Mouse (Mus musculus): ENCODE data around the gene Lamp1. TPM values are rescaled to one million over a fixed set of nuclear protein-coding genes. Genes with fewer than 3 reads are reported as not detected.

The Lamp1 gene
- polyA plus RNA-seq, 1 experiment from 2014 or later, result 215 TPM

GRCm38 (mm10) chr8:13200301-13201012 lies 41.5 kb downstream of the Lamp1 start, which contains the start of gene Grtp1:
Gene Grtp1, minus strand, starts transcription at chr8:13200620.
- peak; percentile 36 for DNase-seq (ENCODE audit: low spot score)

GRCm38 (mm10) chr8:13201013-13201334 lies 42.0 kb downstream of the Lamp1 start:
- DNase-seq (ENCODE audit: low spot score), result no peak

DNA sequence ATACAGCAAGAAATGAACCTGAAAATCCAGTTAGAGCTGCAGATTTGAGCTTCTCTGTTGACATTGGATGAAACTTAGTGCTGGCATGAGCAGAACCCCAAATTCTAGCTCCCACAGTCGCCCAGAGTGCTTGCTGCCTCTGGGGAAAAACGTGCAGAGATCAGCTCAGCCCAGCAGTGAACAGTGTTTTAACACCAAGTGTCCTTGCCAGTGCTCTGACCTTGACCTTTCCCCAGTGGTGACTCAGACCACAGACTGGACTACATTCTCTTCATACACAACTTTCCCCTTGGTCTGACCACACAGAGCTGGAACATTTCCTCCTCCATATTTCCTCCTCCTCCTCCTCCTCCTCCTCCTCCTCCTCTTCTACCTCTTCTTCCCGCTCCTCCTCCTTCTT lies 43.1 kb downstream of the Lamp1 start:
- DNase-seq (ENCODE audit: low spot score), result no peak

DNA sequence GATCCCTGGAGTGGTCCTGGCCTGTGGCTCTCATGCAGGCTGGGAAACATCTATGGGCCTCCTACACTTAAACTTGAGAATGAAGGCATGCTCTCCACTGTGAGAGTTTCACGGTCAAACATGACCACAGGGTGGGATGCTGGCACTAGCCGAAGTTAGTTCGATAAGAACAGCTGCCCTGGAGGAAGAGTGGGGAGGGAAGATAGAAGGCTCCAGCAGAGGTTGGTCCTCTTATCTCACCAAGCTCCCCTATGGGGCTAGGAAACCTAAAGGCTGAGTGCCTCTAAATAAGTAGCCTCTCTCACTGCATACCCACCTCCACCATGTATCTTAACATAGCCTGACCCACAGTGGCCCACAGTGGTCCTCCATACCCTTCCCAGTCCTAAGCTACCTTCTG lies 43.8 kb downstream of the Lamp1 start:
- DNase-seq (ENCODE audit: low spot score), result no peak

DNA sequence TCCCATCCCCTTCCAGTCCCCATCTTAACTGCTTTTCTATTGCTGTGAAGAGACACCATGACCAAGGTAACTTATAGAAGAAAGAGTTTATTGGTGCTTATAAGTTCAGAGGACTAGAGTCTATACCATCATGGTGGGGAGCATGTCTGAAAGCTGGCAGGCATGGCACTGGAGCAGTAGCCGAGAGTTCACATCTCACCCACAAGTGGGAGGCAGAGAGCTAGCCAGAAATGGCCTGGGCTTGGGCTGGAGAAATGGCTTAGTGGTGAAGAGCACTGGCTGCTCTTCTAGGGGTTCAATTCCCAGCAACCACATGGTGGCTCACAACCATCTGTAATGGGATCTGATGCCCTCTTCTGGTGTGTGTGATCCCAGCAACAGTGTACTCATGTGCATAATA lies 44.5 kb downstream of the Lamp1 start:
- DNase-seq (ENCODE audit: low spot score), result peak; percentile 28

GRCm38 (mm10) chr8:13204371-13205140 lies 45.6 kb downstream of the Lamp1 start:
- no peak for DNase-seq (ENCODE audit: low spot score)

DNA sequence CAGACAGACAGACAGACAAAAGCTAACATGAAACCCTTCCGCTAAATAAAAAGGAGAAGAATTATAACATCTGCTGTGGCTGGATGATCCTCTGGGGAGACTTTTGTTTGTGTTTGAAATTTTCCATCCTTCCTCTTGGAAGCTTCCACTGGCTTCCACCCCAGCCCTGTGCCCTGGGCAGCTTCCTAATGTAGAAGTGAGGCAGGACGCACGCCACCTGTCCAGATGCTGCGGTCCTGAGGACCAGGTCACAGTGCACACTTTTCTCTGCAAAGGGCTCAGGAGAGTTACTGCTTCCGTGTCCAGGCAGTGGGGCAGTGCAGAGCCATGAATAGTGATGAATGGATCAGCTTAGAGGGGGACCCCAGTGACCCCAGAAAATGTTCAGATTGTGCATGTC lies 46.4 kb downstream of the Lamp1 start:
- DNase-seq (ENCODE audit: low spot score), result no peak

DNA sequence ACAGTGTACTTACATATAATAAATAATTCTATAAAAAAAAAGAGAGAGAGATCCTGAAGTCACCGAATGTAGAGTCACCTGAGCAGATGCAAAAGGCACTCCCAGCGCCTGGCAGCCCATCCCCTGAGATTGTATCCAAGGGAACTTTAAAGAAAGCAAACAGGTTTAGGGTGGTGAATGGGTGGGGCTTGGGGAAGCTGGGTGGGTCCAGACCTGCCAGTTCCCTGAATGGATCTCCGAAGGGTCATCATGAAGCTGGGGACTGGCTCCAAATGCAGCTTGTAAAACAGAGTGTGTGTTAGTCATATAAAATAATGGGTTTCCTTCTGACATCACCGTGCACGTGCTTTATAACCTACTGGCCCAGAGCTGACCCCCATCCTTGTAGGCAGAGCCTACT lies 47.3 kb downstream of the Lamp1 start:
- DNase-seq (ENCODE audit: low spot score), result no peak

DNA sequence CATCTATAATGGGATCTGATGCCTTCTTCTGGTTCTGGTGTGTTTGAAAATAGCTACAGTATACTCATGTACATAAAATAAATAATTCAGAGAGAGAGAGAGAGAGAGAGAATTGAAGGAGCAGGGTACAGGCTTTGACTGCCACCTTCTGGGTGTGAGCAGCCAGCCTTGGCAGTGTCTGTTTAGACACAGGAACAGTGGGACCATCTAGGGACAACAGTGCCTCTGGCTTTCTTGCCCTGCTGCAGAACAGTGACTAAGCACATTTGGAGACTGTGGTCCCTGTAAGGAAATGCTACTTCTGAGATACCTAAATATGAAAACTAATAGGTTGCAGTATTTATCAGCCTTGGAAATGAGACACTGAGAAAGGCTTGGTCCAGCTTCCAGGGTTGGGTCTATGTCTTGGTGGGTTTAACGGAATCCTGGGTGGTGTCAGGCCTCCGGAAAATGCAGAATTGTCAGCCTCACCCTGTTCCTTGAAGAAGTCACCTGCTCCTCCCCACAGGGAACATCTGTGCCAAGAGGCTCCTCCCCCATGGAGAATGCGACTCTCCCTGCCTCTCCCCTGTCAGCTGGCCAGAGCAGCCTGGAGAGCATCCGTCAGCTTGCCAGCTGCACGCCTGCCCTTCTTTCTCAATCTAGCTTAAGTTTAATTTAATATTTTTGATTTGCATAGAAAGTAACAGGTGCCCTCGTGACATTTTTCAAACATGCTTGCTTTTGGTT lies 49.8 kb downstream of the Lamp1 start:
- DNase-seq (ENCODE audit: low spot score), result no peak

DNA sequence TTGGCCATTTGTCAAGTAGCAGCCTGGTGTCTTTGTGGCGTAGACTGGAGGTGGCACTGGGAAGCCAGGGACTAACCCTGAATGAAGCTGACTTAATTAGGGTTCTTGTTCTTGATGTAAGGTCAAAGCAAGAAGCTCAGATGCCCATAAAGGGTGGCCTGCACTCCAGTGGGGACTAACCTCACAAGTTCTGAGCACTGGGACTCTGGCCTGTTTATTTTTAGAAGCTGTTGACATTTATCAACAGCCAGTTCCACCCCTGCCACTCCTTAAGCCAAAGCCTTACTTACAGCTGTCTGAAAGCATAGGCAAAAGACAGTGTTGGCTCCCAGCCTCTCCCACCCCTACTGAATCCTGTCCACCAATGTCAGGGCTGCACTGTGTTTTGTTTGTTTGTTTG lies 50.8 kb downstream of the Lamp1 start:
- no peak for DNase-seq (ENCODE audit: low spot score)

DNA sequence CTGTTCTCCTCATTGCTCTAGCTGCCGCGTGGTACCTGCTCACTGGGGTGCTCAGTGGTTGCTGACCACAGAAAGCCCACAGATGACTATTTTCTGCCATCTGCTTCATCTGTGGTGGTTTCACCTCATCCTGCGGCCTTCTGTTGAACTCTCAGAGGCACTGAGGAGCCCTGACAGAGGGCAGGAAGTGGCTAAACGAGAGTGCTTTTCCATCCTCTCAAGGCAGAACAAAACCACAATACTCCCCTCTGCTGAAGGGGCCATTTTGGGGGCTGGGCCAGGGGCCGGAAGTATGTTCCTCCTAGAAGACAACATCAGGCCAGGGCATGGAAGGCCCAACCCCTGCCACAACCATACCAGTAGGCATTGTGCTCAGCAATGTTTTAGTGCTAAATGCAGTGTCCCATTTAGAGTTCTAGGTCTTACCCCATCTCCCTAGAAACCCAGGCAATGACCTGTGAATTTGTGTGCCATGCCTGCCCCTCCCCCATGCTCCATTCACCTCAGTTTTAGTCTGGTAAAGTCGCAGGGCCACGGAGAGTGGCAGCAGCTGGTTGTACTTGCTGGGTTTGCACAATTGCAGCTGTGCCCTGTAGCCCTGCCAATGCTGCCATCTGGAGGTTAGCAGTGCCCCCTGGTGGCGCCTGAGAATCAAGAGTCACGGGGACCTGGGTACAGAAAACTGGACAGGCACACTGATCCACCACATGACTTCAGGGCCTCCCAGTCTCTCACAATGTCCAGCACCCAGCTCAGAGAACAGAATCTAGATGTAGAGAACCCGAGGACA lies 54.7 kb downstream of the Lamp1 start:
- peak; percentile 94 for DNase-seq (ENCODE audit: low spot score)

- no peak for DNase-seq (ENCODE audit: low spot score)
Measured at GRCm38 (mm10) chr8:13216386-13216785, 57.4 kb downstream of the Lamp1 start.

DNA sequence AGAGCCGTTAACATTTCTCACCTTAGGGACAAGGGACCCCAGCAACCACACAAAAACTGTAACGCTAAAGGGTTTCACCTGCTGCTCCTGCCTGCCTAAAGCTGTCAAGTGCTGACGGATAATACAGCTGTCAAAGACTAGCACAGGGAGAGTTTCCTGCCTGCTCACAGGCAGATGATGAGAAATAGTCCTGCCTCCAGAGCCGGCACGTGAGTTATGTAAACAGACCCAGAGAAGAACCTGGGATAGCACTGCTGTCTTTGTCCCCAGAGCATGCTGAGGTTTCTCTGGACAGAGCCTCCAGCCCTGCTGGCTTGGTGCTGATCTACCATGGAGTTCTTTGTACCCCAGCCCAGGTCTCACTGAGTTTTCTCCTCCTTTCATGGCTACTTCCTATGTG lies 58.1 kb downstream of the Lamp1 start:
- DNase-seq (ENCODE audit: low spot score), result no peak

- no peak for DNase-seq (ENCODE audit: low spot score)
Measured at GRCm38 (mm10) chr8:13217986-13218385, 59.0 kb downstream of the Lamp1 start.

- DNase-seq (ENCODE audit: low spot score), result no peak
Measured at GRCm38 (mm10) chr8:13218441-13218840, 59.5 kb downstream of the Lamp1 start.

DNA sequence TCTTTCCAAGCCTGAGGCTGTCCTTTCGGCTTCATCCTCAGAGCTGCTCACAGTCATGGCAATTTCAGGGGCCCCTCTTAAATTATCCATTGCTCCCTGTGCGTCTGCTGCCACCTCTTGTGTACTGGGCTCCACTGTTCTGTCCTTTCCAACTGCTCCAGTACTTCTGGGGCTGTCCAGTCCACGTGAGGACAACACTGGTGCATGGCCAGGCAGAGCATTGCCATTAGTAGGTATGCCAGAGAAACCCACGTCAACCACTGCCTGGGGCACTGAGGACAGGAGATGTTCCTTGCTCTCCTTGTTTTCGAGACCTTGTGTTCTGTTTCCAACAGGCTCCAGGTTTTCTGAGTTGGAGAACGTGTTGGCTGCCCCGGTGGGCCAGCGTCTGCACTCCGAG lies 65.5 kb downstream of the Lamp1 start:
- DNase-seq (ENCODE audit: low spot score), result no peak

MicroRNAs encoded within 50 kb of the gene (microRNA counts, 519-probe panel; counts per million panel counts)
- 473 counts per million, percentile 71 among the panel's probes with 10 or more counts for microRNA mmu-miR-1968

Small RNA genes lying within 50 kb of the gene (microRNA-seq; reads per million reads assigned to microRNA genes)
- gene Mir1968 (ENCODE audit: borderline number of aligned reads), result 1.7 reads per million
- gene Mir7065 (ENCODE audit: borderline number of aligned reads), result not detected

Other genes with a start within 250 kb of the Lamp1 start
- gene F7, start 133.1 kb upstream of the Lamp1 start, polyA plus RNA-seq (2015; fragmentation: Nextera tagmentation; extraction: Ambion mirVana), result 0.22 TPM in 1 of 2 replicates, not detected in the other
- 0.58 and 0.69 TPM in 2 replicates for gene F10, start 121.9 kb upstream of the Lamp1 start, polyA plus RNA-seq (2015; fragmentation: Nextera tagmentation; extraction: Ambion mirVana)
- 0.71 and 0.95 TPM in 2 replicates for gene Proz, start 98.2 kb upstream of the Lamp1 start, polyA plus RNA-seq (2015; fragmentation: Nextera tagmentation; extraction: Ambion mirVana)
- gene Pcid2, start 53.7 kb upstream of the Lamp1 start, polyA plus RNA-seq (2015; fragmentation: Nextera tagmentation; extraction: Ambion mirVana), result 35.8 and 36.7 TPM in 2 replicates
- 42.3 and 42.5 TPM in 2 replicates for gene Cul4a, start 53.5 kb upstream of the Lamp1 start, polyA plus RNA-seq (2015; fragmentation: Nextera tagmentation; extraction: Ambion mirVana)
- 1.1 and 1.5 TPM in 2 replicates for gene Grtp1, start 41.5 kb downstream of the Lamp1 start, polyA plus RNA-seq (2015; fragmentation: Nextera tagmentation; extraction: Ambion mirVana)
- 0.31 TPM in 1 of 2 replicates, not detected in the other for gene Adprhl1, start 95.0 kb downstream of the Lamp1 start, polyA plus RNA-seq (2015; fragmentation: Nextera tagmentation; extraction: Ambion mirVana)
- gene Dcun1d2, start 129.0 kb downstream of the Lamp1 start, polyA plus RNA-seq (2015; fragmentation: Nextera tagmentation; extraction: Ambion mirVana), result 21.9 and 24.2 TPM in 2 replicates
- gene Tmco3, start 129.0 kb downstream of the Lamp1 start, polyA plus RNA-seq (2015; fragmentation: Nextera tagmentation; extraction: Ambion mirVana), result 14.0 and 19.1 TPM in 2 replicates
- gene Tfdp1, start 179.6 kb downstream of the Lamp1 start, polyA plus RNA-seq (2015; fragmentation: Nextera tagmentation; extraction: Ambion mirVana), result 222 and 235 TPM in 2 replicates
- gene Atp4b, start 237.7 kb downstream of the Lamp1 start, polyA plus RNA-seq (2015; fragmentation: Nextera tagmentation; extraction: Ambion mirVana), result 0.41 and 0.42 TPM in 2 replicates
- 0.03 TPM in 1 of 2 replicates, not detected in the other for gene Grk1, start 245.9 kb downstream of the Lamp1 start, polyA plus RNA-seq (2015; fragmentation: Nextera tagmentation; extraction: Ambion mirVana)